Mouse (Mus musculus): ENCODE results near the gene Ccdc47.

DNA sequence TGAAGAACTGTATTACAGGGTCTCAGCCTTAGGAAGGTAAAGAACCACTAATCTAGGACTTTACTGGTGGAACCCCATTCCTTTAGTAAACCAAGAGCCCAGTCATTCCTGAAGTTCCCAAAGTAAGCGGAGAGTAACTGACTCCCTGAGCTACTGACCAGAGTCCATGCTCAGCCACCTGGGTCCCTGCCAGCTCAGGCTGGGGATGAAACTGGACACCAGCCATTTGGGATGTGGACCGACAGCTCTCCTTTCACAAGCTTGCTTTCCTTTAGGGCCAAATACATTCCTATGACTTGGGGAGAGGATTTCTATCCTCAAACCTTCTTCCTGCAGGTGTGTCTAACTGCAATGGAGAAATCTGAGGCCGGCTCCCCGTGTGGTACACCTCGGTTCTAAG is 41.8 kb downstream of the Ccdc47 start:
- TF ChIP-seq CTCF (IDR thresholded peaks at IDR 0.05; ENCODE audit: extremely low read depth, insufficient read length, insufficient replicate concordance, low read depth, low read length): no peak
- TF ChIP-seq POLR2A (IDR thresholded peaks at IDR 0.05; ENCODE audit: low read depth, low read length): no peak
